Mouse (Mus musculus) hindbrain, embryonic 13.5 days (tissue): Measurements from ENCODE around the gene Atp6v0a1. TPM values are rescaled to one million over a fixed set of nuclear protein-coding genes. Genes with fewer than 3 reads are reported as not detected.

ENCODE experiments used
- ATAC-seq: fragments of 200-750 bp; cut with Nextera tagmentation; 2 replicates; pipeline ENCODE4 v1.8.0; 2017; ENCODE audit warnings: moderate TSS enrichment; ENCODE audit not compliant: low FRiP score
- H3K27ac ChIP-seq: fragments of 300-500 bp; sonication (generic); 2 replicates; pipeline ENCODE4 v1.5.1; 2015; ENCODE audit warnings: inconsistent platforms, mild to moderate bottlenecking, moderate library complexity
- H3K27me3 ChIP-seq: fragments of 300-500 bp; sonication (generic); 2 replicates; pipeline ENCODE4 v1.6.1; 2015; ENCODE audit warnings: mild to moderate bottlenecking, inconsistent platforms
- H3K36me3 ChIP-seq: fragments of 300-500 bp; sonication (generic); 2 replicates; pipeline ENCODE4 v1.6.1; 2015; ENCODE audit warnings: mild to moderate bottlenecking, inconsistent platforms
- H3K4me1 ChIP-seq: fragments of 300-500 bp; sonication (generic); replicated peaks from 2 replicates; pipeline ENCODE4 v1.6.1; 2015; ENCODE audit warnings: inconsistent platforms
- H3K4me2 ChIP-seq: fragments of 300-500 bp; sonication (generic); 2 replicates; pipeline ENCODE4 v1.6.1; 2015; ENCODE audit warnings: inconsistent platforms, mild to moderate bottlenecking, moderate library complexity
- H3K4me3 ChIP-seq: fragments of 300-500 bp; sonication (generic); 2 replicates; pipeline ENCODE4 v1.5.1; 2015; ENCODE audit warnings: mild to moderate bottlenecking, inconsistent platforms
- H3K9ac ChIP-seq: fragments of 300-500 bp; sonication (generic); 2 replicates; pipeline ENCODE4 v1.6.1; 2015; ENCODE audit warnings: mild to moderate bottlenecking, inconsistent platforms
- H3K9me3 ChIP-seq: fragments of 300-500 bp; sonication (generic); 2 replicates; pipeline ENCODE4 v1.6.1; 2016; ENCODE audit warnings: inconsistent platforms
- WGBS: fragments of 180-500 bp; shearing (Covaris S2); methylation state at CpG from one replicate; pipeline ENCODE4 v1.1.7; 2015; 5-methylcytosine and 5-hydroxymethylcytosine counted together
- polyA plus RNA-seq: library from polyadenylated mRNA; unstranded; fragments of >200 nt; fragmentation: Nextera tagmentation; extraction: Ambion mirVana; gene quantifications from 2 replicates; pipeline ENCODE4 v1.2.1, GENCODE M21; 2015

Gene Atp6v0a1
- polyA plus RNA-seq, 1 experiment from 2014 or later = 108 TPM

DNA sequence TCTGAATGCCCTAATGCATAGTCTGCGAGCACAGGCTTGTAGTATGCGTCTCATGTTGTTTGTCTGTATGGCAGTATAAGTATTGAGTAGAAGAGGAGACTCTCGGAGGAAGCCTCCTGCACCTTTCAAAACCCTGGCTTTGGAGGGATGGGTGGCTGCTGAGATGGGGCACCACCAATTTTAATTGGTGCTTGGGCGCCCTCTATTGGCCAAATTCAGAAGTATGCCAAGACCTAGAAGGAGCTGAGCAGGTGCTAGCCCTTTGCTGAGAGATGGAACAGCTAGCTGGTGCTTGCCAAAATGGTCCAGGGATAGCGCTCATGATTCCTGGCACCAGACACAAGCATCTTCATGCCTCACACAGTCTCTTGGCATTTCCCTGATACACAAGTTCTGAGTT, 48.6 kb downstream of the Atp6v0a1 start:
- peaks cover 99% of the 10 kb centered on the region for H3K36me3 ChIP-seq
- no peak overlapping the region for H3K4me3 ChIP-seq
- WGBS = 30% methylated on average over 5 of the region's 5 CpGs
- no peaks in the 10 kb centered on the region for H3K27me3 ChIP-seq
- H3K27ac ChIP-seq = no peak overlapping the region
- H3K4me1 ChIP-seq = no peaks in the 10 kb centered on the region; the same call in 1 of the 2 replicates
- ATAC-seq = no peak
- no peak overlapping the region for H3K9ac ChIP-seq
- H3K4me2 ChIP-seq = no peak overlapping the region
- no peaks in the 10 kb centered on the region for H3K9me3 ChIP-seq

GRCm38 (mm10) chr11:101058726-101059125, 49.5 kb downstream of the Atp6v0a1 start:
- Histone ChIP-seq H3K27ac (no peak overlapping the region), H3K36me3 (peaks cover 99% of the 10 kb centered on the region), H3K4me1 (peaks cover 7% of the 10 kb centered on the region; the same call in 1 of the 2 replicates), H3K4me3 (no peak overlapping the region), H3K9me3 (no peaks in the 10 kb centered on the region), H3K4me2 (no peak overlapping the region), H3K27me3 (no peaks in the 10 kb centered on the region), H3K9ac (no peak overlapping the region)
- WGBS = 86% methylated on average over 5 of the region's 5 CpGs
- ATAC-seq = no peak

DNA sequence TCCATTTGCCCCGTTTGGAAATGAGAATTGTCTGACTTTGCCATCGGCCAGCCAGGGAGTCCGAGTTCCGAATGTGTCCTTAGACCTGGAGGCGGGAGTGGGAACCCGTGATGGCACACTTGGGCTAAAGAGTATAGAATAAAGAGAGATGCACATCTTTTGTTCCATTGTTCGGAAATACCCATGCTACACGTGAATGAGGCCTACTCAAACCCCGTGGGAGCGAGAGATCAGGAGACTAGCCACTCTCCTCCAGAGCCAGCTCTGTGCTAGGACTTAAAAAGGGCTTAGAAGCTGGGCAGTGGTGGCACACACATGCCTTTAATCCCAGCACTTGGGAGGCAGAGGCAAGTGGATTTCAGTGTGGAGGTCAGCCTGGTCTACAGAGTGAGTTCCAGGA, 50.2 kb downstream of the Atp6v0a1 start:
- Histone ChIP-seq H3K27ac (peak overlapping the region; percentile 72; the same call in 1 of the 2 replicates), H3K9me3 (no peaks in the 10 kb centered on the region), H3K36me3 (peaks cover 99% of the 10 kb centered on the region), H3K4me1 (peaks cover 8% of the 10 kb centered on the region; the same call in 1 of the 2 replicates), H3K4me2 (no peak overlapping the region), H3K4me3 (no peak overlapping the region), H3K27me3 (no peaks in the 10 kb centered on the region), H3K9ac (no peak overlapping the region; the same call in 1 of the 2 replicates)
- no peak for ATAC-seq
- WGBS = 67% methylated on average over 10 of the region's 10 CpGs

DNA sequence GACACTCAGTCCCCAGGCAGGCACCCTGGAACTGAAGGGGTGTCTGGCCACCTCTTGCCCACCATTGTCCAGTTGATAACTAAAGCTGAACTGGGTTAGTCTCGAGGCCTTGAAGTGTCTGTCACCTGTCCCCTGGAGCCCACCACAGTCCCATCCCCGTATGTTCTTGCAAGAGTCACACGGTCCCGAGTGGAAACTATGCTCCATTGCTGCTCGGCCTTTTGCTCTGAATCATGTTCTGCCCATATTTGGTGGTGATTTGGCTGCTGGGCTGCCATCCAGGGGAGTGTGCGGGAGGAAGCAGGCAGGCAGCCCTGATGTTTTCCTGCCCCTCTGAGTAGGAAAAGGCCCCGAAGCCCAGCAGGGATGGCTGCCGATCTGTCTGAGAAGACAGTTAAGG, 50.9 kb downstream of the Atp6v0a1 start:
- no peak for ATAC-seq
- no peak overlapping the region for H3K4me2 ChIP-seq
- 73% methylated on average over 8 of the region's 8 CpGs for WGBS
- H3K9me3 ChIP-seq = no peaks in the 10 kb centered on the region
- H3K4me3 ChIP-seq = no peak overlapping the region
- no peaks in the 10 kb centered on the region for H3K27me3 ChIP-seq
- peaks cover 8% of the 10 kb centered on the region; the same call in 1 of the 2 replicates for H3K4me1 ChIP-seq
- H3K9ac ChIP-seq = no peak overlapping the region
- H3K27ac ChIP-seq = peak overlapping the region; percentile 72
- peaks cover 94% of the 10 kb centered on the region for H3K36me3 ChIP-seq

- Histone ChIP-seq H3K9me3 (no peaks in the 10 kb centered on the region), H3K27ac (no peak overlapping the region; the same call in 1 of the 2 replicates), H3K4me3 (no peak overlapping the region), H3K27me3 (no peaks in the 10 kb centered on the region), H3K36me3 (peaks cover 84% of the 10 kb centered on the region), H3K4me2 (no peak overlapping the region), H3K4me1 (peaks cover 8% of the 10 kb centered on the region; the same call in 1 of the 2 replicates), H3K9ac (no peak overlapping the region)
- 94% methylated on average over 5 of the region's 5 CpGs for WGBS
- ATAC-seq = no peak
These were observed 51.8 kb downstream of the Atp6v0a1 start for GRCm38 (mm10) chr11:101061049-101061448.

DNA sequence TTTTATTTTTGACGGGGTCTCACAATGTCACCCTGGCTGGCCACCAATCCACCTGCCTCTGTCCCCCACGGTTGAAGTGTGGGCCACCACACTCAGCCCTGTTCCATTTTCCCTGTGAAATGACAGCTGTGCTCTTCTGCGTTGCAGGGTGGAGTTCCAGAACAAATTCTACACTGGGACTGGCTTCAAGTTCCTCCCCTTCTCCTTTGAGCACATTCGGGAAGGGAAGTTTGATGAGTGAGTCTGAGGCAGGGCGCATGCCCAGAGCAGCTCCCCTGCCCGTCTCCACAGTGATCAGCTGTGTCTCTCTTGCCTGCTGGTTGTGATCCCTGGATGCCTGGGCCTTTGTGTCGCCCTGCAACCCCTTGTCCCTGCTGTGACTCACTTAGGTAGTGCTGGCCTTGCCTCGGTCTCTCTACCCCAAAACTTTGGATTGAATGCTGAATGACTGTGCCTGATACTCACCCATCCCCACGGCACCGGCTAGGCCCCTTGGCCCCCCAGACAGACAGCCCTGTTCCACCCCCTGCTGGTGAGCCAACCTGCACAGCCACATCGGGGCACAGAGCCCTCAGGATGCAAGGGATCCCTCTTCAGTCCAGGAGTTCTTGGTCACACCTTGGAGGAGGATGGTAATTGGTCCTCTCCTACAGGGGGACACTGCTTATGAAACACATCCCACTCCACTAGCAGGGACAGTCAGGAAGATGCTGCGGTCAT, 53.1 kb downstream of the Atp6v0a1 start:
- no peak overlapping the region for H3K9ac ChIP-seq
- no peaks in the 10 kb centered on the region for H3K9me3 ChIP-seq
- WGBS = 79% methylated on average over 12 of the region's 12 CpGs
- peaks cover 72% of the 10 kb centered on the region for H3K36me3 ChIP-seq
- no peak for ATAC-seq
- no peak overlapping the region for H3K4me2 ChIP-seq
- H3K4me1 ChIP-seq = peaks cover 19% of the 10 kb centered on the region
- 0 out of 2 replicates have a peak overlapping the region, but pooled peaks have one; percentile 18 for H3K27ac ChIP-seq
- no peaks in the 10 kb centered on the region for H3K27me3 ChIP-seq
- H3K4me3 ChIP-seq = no peak overlapping the region

- 0 out of 2 replicates have a peak, but pooled peaks cover 4% of the 10 kb centered on the region for H3K27me3 ChIP-seq
- no peak overlapping the region for H3K9ac ChIP-seq
- peak overlapping the region; percentile 70; the same call in 1 of the 2 replicates for H3K27ac ChIP-seq
- WGBS = 74% methylated on average over 14 of the region's 14 CpGs
- no peak overlapping the region for H3K4me2 ChIP-seq
- ATAC-seq = no peak
- H3K4me1 ChIP-seq = peaks cover 20% of the 10 kb centered on the region
- no peaks in the 10 kb centered on the region for H3K9me3 ChIP-seq
- H3K4me3 ChIP-seq = no peak overlapping the region
- H3K36me3 ChIP-seq = peaks cover 64% of the 10 kb centered on the region
These were observed 53.9 kb downstream of the Atp6v0a1 start for GRCm38 (mm10) chr11:101062971-101063675.

DNA sequence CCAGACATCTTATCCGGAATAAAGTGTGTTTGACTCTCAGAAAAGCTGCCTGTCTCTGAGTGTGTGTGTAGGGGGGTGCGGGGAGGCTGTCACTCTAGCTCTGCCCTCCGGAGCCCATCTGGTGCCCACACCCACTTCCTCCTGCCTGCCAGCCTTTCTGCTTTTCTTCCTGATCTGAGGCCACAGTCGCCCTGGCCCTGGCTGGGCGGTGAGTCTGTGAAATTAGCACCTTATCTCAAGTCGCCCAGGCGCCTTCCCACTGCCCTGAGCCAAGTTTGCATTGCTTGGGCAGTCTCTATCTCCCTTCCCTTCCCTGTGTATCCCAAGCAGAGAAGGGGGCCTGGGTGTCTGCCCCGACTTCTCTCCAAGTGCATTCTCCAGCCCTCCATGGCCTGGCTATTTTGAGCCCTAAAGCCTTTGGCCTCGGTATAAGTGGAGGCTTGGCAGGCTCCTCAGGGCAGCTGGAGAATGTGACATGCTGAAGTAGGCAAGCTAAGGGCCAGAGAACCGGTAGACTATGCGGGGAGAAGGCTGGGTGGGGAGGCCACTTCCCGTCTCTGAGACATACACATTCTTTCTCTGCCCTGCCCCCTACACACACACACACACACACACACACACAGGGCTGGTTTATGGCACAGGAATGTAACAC, 54.5 kb downstream of the Atp6v0a1 start:
- Histone ChIP-seq H3K4me3 (no peak overlapping the region), H3K36me3 (peaks cover 57% of the 10 kb centered on the region), H3K27ac (peak overlapping the region; percentile 70), H3K4me2 (no peak overlapping the region), H3K9me3 (no peaks in the 10 kb centered on the region), H3K4me1 (peaks cover 20% of the 10 kb centered on the region), H3K27me3 (0 out of 2 replicates have a peak, but pooled peaks cover 6% of the 10 kb centered on the region), H3K9ac (0 out of 2 replicates have a peak overlapping the region, but pooled peaks have one; percentile 3)
- no peak for ATAC-seq
- WGBS = 58% methylated on average over 12 of the region's 12 CpGs

DNA sequence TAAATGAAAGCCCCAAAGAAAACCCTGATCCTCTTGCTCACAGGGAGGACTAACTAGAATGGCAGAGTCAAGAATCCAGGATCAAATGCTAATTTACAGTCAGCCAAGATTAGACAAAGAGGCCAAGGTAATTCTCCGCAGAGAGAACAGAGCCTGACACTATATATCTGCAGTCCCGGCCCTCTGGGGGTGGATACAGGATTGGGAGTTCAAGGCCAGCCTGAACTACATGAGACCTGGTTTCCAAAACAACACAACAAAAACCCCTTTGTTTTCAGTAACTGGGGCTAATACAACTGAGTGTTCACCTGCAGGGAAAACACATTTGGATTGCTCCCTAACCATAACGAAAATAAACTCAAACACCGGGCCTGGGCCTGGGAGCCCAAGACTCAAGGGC, 55.2 kb downstream of the Atp6v0a1 start:
- H3K4me3 ChIP-seq = no peak overlapping the region

GRCm38 (mm10) chr11:101065002-101065401, 55.8 kb downstream of the Atp6v0a1 start:
- WGBS = 93% methylated on average over 9 of the region's 9 CpGs

More for the DNA sequence above, 55.2 kb downstream of the Atp6v0a1 start:
- ATAC-seq = no peak
- no peak overlapping the region for H3K4me2 ChIP-seq
- no peaks in the 10 kb centered on the region for H3K9me3 ChIP-seq
- H3K27me3 ChIP-seq = 0 out of 2 replicates have a peak, but pooled peaks cover 6% of the 10 kb centered on the region
- peaks cover 25% of the 10 kb centered on the region for H3K4me1 ChIP-seq
- WGBS = 86% methylated on average over 4 of the region's 4 CpGs
- 0 out of 2 replicates have a peak overlapping the region, but pooled peaks have one; percentile 40 for H3K27ac ChIP-seq
- peaks cover 50% of the 10 kb centered on the region for H3K36me3 ChIP-seq
- no peak overlapping the region for H3K9ac ChIP-seq

DNA sequence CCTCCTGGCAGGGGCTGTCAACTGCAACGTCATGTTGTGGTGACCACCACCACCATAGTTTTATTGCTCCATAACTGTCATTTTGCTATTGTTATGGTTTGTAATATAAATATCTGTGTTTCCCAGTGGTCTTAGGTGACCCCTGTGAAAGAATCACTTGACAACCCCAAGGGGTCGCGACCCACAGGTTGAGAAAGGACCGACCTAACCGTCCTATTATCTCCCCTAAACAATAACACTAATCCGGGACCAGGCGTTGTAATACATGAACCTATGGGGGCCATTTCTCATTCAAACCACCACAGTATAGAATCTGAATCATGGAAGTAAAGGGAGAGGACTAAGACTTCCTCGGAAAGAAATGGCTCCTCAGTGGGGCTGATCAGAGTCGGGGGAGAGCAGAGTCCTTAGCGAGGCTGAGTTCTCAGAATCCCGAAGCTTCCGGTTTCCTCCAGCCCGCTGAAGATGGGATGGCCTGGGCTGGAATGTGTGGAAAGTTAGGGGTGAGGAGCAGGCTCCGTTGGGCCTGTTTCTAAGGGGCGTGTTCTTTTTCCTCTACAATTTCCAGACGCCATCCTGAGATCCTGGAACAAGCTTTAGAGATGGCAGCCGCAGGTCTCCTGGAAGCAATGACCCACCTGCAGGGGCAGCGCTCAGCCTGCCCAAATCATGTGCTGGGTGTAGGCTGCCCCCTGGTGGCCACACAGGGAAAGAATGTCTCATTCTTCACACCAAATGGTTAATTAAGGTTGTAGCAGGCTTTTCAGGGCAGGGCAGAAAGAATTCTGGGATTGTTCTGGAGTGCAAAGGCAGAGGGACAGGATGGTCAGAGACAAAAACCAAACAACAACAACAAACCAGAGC, 57.5 kb downstream of the Atp6v0a1 start:
- Histone ChIP-seq H3K4me3 (peak overlapping the region; percentile 30), H3K9me3 (no peaks in the 10 kb centered on the region), H3K9ac (peak overlapping the region; percentile 30; the same call in 1 of the 2 replicates), H3K4me1 (peaks cover 37% of the 10 kb centered on the region), H3K4me2 (peak overlapping the region; percentile 53), H3K27me3 (0 out of 2 replicates have a peak, but pooled peaks cover 9% of the 10 kb centered on the region), H3K27ac (no peak overlapping the region), H3K36me3 (peaks cover 27% of the 10 kb centered on the region)
- ATAC-seq = no peak
- 25% methylated on average over 18 of the region's 18 CpGs for WGBS

More at GRCm38 (mm10) chr11:101065002-101065401, 55.8 kb downstream of the Atp6v0a1 start:
- H3K4me1 ChIP-seq = peaks cover 25% of the 10 kb centered on the region
- peaks cover 45% of the 10 kb centered on the region for H3K36me3 ChIP-seq
- no peak overlapping the region for H3K4me3 ChIP-seq
- 0 out of 2 replicates have a peak, but pooled peaks cover 6% of the 10 kb centered on the region for H3K27me3 ChIP-seq
- no peak overlapping the region for H3K27ac ChIP-seq
- H3K9me3 ChIP-seq = no peaks in the 10 kb centered on the region
- ATAC-seq = no peak
- H3K9ac ChIP-seq = no peak overlapping the region
- H3K4me2 ChIP-seq = no peak overlapping the region
